Mouse (Mus musculus) liver, adult 2 months (tissue): Measurements from ENCODE around the gene Gbx1.

Experiments used
- CTCF ChIP-seq: fragments of 200-500 bp; IDR thresholded peaks from 2 replicates; pipeline ENCODE4 v1.5.1; 2011; ENCODE audit warnings: low read depth, low read length, control low read depth
- POLR2A ChIP-seq: fragments of 200-500 bp; IDR thresholded peaks from 2 replicates; pipeline ENCODE4 v1.6.1; 2011; ENCODE audit warnings: low read length, control low read depth; ENCODE audit not compliant: insufficient read depth; ENCODE audit errors: extremely low read depth

DNA sequence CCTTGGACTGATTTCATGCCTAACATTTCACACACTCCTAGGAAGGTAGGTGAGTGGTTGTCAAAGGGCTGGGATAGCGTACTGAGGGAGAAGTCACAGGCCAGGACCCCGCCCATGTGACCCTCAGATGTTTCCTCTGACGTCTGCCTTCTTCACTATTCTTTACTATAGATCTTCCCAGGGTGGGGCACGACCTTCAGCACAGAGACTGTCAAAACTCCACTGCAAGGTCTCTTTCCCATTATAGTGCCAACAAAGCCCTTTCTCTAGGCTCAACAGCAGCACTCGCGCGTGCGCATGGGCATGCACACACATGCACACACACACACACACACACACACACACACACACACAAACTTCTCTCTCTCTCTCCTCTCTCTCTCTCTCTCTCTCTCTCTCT lies 3.2 kb downstream of the Gbx1 start:
- TF ChIP-seq POLR2A: no peak
- TF ChIP-seq CTCF: no peak
